Mouse (Mus musculus) lung, postnatal 0 days (tissue): Measurements from ENCODE around the gene Ehd1.

ENCODE experiments used
- CTCF ChIP-seq: IDR thresholded peaks from 2 replicates; pipeline ENCODE4 v1.5.1; 2016; ENCODE audit warnings: antibody characterized with exemption, mild to moderate bottlenecking
- EP300 ChIP-seq: IDR thresholded peaks from 2 replicates; pipeline ENCODE4 v1.6.1; 2016; ENCODE audit warnings: antibody characterized with exemption, mild to moderate bottlenecking, control low read depth

- TF ChIP-seq CTCF (no peak), EP300 (no peak)
Measured at GRCm38 (mm10) chr19:6230411-6230810, 46.1 kb upstream of the Ehd1 start.
